Mouse (Mus musculus): Measurements from ENCODE around the gene Hpse2.

Gene Hpse2

DNA sequence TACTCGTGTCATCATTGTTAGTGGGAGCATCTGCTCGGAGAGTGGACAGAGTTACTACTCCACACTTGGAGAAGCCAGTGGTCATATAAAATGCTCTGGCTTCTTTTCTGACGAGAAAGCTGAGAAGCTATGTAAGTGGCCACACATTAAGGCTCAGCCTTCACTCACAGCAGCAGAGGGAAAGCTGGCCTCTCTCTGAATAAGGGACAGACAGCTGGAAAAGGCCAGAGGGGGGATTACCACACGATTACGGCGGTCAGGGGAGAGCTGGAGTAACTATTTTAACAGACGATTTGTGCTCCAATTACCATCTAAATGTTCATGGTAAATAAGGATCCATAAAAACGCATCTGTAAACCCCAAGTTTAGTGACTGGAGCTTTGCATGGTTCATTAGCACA lies 232.1 kb downstream of the Hpse2 start:
- DNase-seq (ENCODE audit: low spot score) = no peak

DNA sequence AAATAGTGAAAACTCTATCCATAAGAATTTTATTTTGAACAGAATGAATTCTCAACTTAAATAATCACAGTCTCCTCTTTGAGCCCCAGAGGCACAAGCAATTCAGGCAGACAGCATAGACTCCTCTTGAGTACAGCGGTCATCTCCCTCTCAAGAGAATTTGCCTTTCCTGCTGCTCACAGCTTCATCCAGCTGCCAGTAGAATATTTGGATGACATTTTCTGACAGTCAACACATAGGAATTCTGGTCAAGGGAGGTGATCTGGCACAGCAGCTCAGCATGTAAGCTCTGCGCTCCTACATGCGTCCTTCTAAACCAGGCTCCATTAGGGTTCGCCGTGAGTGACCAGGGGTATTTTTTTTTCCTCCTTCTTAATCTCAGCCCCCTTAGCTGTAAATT lies 232.6 kb downstream of the Hpse2 start:
- DNase-seq (ENCODE audit: low spot score) = no peak

DNA sequence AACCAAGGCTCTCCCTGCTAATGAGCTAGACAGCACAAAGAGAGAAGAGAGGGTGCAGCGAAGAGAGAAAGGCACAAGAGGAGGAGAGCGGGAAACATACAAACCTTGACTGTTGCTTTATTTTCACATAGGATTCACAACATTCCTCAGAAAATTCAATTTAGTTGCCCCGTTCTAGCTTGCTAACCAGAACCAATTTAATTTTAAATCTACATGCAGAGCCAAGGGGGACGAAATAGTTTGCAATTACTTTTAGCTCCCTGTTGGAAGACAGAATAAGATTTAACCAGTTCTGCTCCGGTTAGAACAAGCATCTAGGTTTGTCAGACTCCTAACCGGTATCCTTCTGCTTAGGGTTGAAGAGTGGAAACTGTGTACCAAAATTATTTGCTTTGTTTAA lies 240.3 kb downstream of the Hpse2 start:
- DNase-seq (ENCODE audit: low spot score) = no peak

DNA sequence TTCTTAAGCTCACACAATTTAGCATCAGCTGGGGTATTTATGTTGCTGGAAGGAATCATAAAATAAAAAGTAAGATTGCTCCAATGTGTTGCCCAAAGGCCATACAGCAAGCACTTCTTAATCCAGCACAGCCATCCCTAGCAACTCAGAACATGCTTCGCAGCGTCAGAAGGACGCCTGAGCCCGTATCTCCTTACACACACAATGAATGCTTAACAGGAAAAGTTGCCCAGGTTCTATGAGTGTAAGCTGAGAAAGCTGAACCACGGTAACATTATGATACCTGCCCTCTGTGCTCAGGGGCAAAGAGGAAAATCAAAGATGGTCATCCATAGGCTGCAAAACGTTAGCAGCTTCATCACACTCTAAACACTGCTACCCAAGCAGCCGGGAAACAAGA lies 241.3 kb downstream of the Hpse2 start:
- no peak for DNase-seq (ENCODE audit: low spot score)

DNA sequence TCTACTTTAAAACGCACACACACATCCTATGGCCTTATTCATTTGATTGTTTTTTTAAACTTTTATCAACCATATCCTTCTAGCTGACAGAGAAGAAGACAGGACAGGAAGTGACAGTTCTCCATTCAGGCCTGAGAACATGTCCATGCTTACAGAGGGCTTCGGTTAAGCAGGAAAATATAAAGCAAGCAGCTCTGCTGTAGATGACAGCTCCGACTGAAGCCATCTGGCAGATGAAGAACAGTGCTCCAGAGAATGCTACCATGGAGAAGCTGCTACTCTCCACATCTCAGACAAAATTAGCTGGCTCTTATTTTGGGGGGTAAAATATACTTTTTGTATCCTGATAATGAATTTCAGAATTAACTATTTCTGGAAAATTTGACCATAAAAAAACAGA lies 246.5 kb downstream of the Hpse2 start:
- DNase-seq (ENCODE audit: low spot score) = peak; percentile 18

DNA sequence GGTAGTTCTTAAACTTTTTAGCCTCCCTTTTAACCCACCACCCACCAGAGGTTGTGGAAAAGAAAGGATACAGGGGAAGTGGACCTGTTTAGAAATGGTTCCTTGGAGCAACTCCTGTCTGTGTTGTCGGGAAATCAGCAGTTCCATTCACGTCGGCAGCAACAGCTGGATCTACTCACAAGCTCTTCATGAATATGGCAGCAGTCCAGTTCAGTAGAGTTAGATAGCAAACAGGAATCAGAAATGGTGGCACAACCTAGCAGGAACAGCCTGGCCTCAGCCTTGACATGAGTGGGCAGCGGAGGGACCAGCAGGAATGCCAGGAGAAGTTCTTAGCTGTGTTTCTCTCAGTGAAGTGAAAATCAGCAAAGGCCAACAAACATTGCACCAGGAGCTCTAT lies 278.4 kb downstream of the Hpse2 start:
- no peak for DNase-seq (ENCODE audit: low spot score)

DNA sequence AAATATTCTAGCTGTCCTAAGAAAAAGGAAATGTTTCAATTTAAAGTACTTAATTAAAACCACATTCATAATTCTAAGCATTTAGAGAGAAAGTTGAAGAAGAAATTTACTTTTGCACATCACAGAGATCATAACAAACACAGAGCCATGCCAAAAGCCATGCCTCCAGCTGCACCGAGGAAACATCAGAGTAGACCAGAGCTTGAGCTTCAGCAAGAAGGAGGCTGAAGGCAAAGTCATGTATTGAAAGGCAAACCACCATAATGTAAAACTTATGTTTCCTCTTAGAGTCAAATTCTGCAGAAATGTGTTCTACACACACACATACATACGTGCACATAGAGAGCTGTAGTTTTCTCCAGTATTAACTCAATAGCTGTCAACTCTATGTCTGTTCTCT lies 291.2 kb downstream of the Hpse2 start:
- no peak for DNase-seq (ENCODE audit: low spot score)

DNA sequence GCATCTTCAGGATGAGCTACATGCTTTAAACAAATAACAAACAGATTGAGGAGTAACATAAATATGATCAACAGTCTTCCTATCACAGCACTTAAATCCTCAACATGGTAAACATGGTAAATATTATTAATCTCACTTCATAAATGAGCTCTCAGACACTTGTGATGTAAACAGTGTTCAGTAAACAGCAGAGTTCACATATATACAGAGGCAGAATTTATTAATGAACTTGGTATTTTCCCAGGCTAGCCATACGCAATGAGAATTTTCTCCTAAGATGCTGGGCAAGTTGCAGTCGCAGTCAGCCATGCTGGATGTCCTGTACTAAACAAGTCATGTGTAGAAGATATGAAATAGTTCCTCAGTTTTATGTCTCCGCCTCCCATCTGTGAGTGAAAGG lies 300.9 kb downstream of the Hpse2 start:
- DNase-seq (ENCODE audit: low spot score) = no peak

DNA sequence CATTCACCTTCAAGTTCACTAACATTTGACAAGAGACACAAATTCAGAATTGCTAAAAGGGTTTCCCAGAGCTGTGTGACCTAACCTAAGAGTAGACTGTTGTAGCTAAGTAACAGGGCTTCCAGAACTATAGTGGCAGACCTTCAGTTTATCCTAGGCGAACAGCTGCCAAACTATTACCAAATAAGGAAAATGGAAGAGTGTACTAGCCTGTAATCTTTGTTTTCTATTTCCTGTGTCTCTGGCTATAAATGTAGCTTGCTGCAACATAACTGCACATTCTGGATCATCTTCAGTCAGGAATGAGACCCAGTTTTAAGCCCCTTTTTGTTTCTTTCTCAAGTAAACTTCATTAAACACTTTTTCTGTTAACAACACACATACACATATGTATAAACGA lies 324.0 kb downstream of the Hpse2 start:
- no peak for DNase-seq (ENCODE audit: low spot score)

DNA sequence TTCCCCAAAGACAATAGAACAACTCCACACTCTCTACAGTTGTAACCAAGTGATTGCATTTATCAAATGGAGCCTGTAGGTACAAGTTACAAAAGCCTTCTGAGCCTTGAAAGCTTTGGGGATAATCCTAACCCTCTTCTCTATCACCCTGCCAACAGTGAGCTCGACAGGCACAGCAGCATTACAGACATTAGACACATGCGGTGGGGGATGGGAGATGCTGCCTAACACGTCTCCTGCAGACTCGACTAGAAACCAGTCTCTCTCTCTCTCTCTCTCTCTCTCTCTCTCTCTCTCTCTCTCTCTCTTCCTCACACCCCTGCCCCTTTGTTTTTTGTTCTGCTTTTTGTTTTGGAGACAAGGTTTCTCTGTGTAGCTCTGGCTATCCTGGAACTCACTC lies 343.6 kb downstream of the Hpse2 start:
- no peak for DNase-seq (ENCODE audit: low spot score)

DNA sequence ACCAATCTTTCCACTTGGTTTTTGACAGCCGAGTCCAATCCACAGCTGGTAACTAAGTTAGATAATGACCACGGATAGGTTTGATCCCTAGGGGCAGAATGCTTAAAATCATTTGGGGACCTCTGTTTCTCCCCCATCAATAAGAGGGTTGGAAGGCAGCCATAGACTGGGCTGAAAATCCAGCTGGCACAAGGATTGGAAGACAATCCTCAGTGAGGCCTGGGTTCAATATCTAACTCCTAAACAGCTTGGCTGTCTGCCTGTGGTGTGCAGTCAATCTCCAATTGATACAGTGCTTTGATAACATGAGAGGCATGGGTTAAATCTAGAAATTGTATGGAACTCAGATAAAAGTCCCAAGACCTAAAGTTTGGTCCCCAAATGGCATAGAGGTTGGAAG lies 345.4 kb downstream of the Hpse2 start:
- DNase-seq (ENCODE audit: low spot score) = no peak

DNA sequence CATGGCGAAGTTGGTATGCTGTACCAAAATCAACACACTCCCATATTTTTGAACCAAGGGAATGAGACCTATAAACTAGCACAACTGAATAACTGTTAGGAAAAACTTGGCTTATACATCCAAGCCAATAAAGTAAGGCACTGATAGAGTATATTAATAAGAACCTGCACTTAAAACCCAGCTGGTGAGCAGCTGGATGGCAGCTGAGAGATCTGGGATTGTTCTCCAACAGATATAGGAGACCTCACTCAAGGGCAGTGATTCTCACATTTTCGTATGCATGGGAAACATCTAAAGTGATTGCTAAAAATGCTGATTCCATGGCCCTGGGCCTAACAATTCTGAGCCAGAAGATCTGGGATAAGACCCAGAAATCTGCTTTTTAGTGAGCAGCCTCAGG lies 345.9 kb downstream of the Hpse2 start:
- no peak for DNase-seq (ENCODE audit: low spot score)

DNA sequence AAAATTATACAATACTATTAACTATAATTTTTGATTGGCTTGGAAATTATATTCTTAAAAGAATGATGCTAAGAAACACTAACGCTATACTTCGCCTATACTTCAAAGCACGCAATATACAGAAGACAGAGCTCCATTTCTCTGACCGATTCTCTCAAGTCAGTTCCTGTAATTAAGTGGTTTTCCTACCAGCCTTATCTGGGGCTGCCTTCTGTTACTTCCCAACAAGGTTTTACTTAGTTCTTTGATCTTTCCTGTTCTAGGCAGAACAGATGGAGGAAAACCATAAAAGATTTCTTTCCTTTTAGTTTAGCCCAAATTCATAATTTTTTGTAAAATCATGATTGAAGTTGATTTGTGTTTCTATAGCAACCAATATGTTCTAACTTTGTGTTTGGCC lies 351.8 kb downstream of the Hpse2 start:
- no peak for DNase-seq (ENCODE audit: low spot score)

DNA sequence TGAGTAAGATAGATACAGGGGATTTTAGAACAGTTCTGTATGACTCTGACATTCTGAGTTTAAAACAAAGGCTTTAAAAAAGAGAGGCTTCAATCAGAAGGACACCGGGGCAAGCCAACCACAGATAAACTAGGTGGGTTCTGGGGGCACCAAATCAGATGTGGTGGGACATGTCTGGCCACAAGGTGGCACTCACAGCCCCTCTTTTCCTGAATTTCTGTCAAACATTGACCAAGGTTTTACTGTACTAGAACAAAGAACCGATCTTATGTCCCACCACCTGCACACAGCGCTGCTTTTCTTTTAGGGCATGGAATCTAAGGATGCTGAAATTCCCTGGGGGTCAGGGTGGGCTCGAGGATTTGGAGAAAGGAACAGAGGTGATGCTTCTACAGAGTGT lies 360.9 kb downstream of the Hpse2 start:
- no peak for DNase-seq (ENCODE audit: low spot score)

DNA sequence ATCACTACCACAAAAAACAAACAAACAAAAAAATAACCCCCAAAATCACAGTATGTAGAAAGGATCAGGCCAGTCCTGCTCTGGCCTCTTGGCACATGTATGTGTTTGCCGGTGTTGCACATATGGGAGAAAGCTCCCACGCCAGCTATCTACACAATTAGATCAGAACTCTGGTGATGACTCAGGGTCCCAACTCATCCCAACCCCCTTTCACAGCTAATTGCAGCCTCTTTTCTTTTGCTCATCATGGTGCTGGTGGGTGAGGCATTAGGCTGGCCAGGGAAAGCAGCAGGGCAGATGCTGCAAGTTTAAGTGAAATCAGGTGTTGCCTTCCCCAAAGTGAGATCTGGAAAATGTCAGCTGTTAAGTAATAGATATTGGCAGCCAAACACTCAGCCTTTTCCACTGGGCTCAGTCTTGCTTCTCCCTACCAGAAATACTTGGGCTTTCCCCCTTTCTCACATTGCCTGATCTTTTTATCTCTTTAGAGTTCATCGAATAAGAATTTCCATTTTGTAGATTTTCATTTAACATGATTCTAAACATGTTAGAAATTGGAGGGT lies 365.5 kb downstream of the Hpse2 start:
- DNase-seq (ENCODE audit: low spot score) = peak; percentile 35

DNA sequence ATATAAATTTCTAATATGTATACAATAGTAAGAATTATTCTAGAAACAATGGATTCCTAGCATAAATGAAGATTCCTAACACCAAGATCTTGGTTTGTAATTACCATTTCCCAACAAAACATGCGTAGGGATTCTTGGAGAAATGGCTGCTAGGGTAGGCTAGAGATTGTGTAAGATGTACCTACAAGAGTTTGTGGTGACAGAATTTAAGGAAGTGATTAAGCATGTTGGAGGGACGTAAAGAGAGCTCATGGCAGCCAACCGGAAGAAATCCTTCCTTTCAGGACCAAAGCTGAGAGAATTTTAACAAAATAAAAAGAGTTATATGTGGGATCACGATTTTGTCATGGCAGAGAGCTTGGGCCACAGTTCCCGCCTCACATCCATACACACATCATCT lies 369.4 kb downstream of the Hpse2 start:
- DNase-seq (ENCODE audit: low spot score) = no peak

DNA sequence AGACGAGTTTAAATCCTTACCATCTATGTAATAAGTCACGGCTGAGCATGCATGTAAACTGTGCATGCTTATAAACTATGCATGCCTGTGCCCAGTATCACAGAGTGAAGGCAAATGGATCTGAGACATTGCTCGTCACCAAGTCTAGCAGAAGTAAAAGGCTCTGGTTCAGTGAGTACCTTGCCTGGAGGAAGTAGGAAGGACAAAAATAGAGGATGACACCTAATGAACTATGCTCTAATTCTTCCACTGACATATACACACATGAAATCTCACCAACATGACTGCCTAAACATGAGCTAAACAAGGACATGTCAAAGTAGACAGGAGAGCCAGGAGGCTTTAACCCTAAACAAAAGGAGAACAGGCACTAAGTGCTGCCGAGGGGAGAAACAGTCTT lies 391.7 kb downstream of the Hpse2 start:
- no peak for DNase-seq (ENCODE audit: low spot score)

DNA sequence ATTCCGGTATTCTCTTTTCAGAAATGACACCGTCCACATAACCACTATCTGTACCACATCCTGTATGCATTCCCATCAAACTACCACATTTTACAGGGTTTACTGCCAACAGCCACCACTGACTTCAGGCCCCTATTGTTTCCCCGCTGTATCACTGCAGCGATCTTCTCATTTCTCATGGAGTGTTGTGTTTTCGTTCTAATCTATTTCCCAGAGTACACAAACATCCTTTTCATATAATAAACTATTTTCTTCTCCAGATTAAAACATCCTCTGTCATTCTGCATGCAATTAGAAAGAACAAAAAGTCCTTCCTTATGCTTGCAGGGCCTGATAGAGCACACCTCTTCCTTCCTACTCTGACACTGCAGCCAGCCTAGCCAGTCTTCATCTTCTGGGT lies 399.3 kb downstream of the Hpse2 start:
- DNase-seq (ENCODE audit: low spot score) = no peak

DNA sequence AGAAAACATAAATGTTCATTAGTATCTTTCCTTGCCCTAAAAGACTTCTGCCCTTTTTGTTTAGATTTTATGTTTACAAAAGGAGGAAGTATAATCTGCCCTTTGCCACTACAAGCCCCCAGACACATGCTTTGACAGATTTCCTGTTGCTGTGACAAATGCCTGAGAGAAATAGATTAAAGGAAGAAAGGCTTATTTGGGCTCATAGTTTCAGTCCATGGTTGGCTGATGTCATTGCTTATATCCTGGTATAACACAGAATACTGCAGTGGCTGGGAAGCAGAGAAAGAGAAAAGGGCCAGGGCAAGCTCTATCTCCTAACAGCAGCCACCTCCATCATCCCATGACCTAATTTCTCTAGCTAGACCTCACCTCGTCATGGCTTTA lies 401.8 kb downstream of the Hpse2 start:
- DNase-seq (ENCODE audit: low spot score) = no peak

DNA sequence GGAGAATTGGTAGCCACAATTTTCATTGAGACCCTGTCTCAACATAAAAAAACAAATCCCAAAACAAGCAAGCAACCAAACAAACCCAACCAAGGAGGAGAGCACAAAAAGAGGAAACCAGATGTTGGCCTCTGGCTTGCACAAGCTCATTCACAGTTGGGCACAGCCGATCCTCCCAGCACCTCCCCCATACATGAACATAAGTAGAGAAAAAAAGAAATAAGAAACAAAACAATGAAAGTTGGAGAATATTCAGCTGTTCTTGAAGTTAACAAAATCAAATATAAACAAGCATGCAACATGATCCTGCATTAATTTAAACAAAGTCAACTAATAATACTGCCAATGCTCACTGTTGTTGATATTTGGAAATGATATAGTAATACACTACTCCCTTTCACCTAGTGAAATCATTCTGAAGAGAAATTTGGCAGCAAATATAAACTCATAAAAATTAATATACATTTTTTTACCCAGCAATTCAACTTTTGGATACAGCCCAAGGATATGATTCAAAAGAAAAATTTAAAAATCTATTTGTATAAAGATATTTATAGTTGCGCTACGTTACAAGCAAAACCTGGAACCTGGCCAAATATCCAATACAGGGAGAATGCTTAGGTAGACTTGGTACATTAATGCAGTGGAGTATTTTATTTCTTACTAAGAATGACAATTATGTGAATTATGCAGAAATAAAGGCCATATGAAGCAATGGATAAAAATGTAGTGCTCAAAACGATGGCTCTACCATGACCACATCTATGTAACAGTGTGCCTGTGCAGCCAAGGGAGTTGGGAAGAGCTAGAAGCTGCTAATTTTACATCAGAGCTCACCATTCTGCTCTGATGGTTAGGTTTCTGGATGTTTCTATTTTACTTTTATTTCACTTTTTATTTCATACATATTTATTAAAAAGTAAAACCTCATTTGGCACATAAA lies 402.5 kb downstream of the Hpse2 start:
- DNase-seq (ENCODE audit: low spot score) = no peak

DNA sequence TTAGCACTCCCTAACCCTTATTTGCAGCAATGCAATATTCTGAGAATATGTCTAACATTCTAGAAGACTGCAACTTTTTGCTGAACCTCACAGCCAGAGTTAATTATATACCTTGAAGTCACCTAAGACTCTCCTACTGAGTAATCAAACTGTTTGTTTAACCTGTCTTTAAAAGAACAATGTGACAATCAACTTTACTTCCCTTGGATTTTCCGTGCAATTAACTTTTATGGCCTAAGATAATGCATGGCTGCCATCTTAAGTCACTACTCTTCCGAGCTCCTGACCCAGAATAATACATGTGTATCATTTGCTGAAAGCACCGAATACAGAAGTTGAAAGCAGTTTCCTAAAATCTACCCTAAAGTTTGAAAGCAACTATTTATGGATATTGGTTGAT lies 407.6 kb downstream of the Hpse2 start:
- DNase-seq (ENCODE audit: low spot score) = no peak

DNA sequence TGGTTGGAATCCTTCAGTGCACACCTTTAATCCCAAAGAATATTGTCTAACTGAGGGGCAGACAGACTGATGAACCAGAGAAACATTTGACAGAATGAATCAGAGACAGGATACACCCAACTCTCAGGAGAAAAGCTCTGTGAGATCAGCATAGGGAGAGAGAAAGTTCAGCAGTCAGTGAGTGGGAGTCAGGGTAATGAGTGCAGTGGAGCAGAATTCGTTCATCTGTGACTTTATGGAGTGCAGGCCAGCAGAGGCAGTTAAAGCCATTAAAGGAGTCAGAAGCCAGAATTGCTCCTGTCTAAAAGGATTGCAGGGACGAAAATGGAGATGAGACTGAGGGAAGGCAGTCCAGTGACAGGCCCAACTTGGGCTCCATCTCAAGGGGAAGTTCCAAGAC lies 410.2 kb downstream of the Hpse2 start:
- no peak for DNase-seq (ENCODE audit: low spot score)

DNA sequence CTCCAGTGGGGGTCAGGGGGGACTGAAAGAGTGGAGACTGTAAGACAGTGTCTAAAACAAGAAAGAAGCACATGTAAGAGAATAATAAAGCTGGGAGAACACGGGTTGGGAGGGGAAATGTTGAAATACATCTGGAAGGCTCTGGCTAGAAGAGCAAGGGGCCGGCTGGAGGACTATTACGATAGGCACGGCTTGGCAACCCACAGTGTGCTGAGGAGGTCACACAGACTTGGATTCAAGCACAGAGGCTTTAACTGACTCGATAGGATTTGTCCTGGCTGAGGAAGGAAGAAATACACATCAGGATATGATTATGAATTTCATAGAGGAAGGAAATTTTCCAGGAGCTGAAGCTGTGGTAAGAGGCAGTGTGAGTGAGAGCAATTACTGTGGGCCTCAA lies 414.4 kb downstream of the Hpse2 start:
- no peak for DNase-seq (ENCODE audit: low spot score)

DNA sequence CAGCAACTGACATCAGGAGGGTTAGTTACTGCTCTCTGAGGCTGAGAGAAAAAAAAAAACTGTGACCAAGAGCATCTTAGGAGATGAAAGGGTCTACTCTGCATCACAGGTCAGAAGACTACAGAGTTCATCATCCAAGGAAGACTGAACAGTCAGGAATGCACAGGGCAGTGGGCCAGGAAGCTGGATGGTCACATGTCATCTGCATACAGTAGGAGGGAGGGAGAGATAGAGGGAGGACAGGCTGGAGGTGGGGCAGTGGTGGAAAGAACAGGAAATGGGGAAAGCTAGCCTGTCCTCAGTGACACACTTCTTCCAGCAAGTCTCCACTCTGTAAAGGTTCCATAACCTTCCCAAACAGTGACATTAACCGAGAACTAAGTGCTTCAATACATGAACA lies 423.0 kb downstream of the Hpse2 start:
- no peak for DNase-seq (ENCODE audit: low spot score)

Data from layer of hippocampus, adult 11-12 months (tissue).